Mouse (Mus musculus): Measurements from ENCODE around the gene Chst7.

Chst7 gene

DNA sequence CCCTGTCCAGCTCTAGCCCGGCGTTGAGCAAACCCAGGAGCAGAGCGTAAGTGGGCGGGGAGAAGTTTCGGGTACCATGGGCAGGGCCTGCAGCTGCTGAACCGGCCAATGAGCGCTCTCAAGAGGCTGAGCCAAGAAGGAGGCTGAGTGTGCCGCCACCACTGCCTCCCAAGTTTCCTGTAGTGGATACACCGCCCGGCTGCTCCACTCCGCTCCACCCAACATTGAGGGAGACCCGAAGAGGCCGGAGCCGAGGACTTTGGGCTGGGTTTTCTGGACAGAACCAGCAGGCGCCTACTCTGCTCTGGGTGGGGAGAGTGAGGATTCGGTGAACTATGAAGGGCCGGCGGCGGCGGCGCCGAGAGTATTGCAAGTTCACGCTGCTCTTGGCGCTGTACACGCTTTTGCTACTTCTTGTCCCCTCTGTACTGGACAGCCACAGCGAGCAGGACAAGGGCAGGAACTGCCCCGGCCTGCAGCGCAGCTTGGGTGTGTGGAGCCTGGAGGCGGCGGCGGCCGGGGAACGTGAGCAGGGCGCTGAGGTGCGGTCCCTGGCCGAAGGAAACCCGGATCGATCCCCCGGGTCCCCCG, at the start of gene Chst7:
TSS of gene Chst7 (plus strand) at position 180 of the 591 bp plus-strand sequence.
- DNase-seq (ENCODE audit: low spot score in 2 of 2), result no peak

DNA sequence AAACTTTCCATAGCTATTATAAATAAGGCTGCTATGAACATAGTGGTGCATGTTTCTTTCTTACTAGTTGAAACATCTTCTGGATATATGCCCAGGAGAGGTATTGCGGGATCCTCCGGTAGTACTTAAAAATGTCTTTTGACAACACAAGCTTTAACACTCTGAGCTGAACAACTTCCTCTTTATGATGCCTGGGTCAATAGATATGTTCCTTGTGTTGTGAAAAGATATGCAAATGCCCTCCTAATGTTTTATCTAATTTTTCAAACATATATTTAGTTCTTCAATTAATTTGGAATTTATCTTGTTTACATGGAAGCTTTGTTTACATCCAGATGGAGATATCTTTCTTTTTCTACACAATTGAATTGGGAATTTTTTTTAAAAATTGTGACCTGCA, 47.1 kb upstream of the Chst7 start:
- DNase-seq (ENCODE audit: low spot score in 2 of 2), result no peak

DNA sequence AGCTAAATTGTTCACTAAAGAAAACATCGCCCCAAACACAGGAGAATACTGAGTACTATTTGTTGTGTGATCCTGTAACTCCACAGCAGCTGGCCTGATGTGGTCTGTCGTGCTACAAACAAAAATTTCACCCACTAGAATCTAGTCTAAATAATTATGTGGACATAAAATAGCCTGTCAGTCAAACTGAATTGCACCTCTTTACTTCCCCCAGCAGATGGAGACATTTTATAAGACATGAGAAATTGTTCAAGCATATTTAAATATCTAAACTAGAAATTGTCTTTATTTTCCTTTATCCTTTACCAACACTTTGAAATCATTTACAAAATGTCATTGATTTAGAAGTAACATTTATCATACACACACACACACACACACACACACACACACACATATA, 38.4 kb upstream of the Chst7 start:
- DNase-seq (ENCODE audit: low spot score in 2 of 2), result no peak

DNA sequence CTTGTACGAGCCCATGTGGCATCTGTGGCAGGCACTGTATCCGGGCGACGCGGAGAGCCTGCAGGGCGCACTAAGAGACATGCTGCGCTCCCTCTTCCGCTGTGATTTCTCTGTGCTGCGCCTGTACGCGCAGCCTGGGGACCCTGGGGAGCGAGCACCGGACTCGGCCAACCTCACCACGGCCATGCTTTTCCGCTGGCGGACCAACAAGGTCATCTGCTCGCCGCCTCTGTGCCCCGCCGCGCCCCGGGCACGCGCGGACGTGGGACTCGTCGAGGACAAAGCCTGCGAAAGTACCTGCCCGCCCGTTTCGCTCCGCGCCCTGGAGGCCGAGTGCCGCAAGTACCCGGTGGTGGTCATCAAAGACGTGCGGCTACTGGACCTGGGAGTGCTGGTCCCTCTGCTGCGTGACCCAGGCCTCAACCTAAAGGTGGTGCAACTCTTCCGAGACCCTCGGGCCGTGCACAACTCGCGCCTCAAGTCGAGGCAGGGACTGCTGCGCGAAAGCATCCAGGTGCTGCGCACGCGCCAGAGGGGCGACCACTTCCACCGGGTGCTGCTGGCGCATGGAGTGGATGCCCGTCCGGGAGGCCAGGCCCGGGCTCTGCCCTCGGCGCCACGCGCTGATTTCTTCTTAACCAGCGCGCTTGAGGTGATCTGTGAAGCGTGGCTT, 872 bp downstream of the Chst7 start:
- no peak for DNase-seq (ENCODE audit: low spot score in 2 of 2)

DNA sequence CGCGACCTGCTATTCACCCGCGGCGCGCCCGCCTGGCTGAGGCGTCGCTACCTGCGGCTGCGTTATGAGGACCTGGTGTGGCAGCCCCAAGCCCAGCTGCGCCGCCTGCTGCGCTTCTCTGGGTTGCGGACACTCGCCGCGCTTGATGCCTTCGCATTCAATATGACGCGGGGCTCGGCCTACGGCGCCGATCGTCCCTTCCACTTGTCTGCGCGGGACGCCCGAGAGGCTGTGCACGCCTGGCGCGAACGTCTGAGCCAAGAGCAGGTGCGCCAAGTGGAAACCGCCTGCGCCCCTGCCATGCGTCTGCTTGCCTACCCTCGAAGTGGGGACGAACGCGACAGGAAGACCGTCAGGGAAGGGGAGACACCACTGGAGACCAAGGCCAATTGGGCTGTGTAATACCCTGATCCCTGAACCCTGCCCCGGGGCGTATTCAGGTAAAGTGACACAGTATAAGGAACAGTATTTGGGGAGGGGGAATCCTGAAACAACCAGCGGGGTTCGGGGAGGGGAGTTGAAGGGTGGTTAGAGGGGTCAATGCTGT, 1.5 kb downstream of the Chst7 start:
- DNase-seq (ENCODE audit: low spot score in 2 of 2), result no peak

DNA sequence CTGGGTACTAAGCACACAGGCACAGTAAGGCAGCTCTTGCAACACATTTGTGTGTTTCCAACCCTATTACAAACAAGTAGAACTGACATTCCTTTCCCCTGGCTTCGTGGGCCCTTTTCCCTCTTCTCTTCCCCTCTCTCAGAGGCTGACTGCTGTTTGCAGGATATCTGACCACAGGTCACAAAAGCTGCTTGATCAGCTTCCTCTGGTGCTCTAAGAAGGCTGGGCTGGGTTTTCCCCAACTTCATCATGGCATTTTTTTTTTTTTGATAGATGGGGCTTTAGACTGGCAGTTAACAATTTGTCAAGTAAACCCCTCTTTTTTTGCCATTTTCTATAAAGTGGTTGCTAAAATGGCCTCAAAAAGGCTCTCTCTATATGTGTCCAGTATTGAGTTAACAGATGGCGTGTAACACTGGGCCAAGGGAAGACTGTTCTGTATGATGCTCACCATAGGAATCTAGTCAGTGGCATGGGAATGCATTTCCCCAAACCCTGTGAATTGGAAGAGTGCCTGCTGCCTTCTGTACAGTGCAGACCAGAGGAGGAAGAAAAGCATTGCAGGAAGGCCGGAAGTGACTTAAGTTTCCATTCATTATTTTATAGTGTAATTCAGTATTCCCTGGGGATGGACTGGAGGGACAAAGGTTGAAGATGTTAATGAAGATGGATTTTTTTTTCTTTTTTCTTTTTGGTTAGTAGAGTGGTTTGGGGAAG, 2.6 kb downstream of the Chst7 start:
- DNase-seq (ENCODE audit: low spot score in 2 of 2), result no peak

DNA sequence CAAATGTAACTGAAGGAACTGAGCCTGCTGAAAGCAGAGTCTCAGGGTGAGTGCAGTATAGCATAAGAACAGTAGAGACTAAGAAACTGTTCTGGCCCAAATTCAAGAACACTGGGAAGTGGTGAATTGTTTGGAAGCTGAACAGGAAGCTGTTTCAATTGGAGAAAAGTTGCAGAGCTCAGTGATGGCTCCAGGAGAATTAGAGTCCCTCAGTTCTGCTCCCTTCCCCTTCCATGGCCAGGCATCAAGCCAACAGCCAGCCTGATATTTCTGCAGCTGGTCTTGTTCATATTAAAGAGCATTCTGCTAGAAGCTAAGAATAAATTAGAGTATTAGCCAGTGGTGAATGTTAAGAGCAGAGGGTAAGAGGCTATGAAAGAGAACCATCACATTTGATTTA, 7.3 kb downstream of the Chst7 start:
- DNase-seq (ENCODE audit: low spot score in 2 of 2), result no peak

DNA sequence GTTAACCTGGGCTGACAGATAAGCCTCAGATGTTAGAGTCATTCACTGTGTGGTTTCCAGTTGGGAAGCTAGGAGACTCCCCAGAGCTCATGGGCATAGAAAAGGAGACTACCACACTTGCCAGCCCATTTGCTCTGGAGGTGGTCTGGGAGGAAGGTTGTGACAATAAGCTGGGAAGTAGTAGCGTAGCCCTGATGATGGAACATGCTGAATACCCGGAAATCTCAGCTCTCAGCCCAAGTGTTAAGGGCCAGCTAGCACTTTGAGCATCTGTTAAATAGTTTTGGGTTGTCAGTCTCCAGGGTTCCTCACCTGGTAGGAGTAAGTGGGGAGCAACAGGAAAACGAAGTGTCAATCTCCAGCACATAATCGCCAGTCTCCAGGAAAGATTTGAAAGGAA, 10.8 kb downstream of the Chst7 start:
- no peak for DNase-seq (ENCODE audit: low spot score in 2 of 2)

DNA sequence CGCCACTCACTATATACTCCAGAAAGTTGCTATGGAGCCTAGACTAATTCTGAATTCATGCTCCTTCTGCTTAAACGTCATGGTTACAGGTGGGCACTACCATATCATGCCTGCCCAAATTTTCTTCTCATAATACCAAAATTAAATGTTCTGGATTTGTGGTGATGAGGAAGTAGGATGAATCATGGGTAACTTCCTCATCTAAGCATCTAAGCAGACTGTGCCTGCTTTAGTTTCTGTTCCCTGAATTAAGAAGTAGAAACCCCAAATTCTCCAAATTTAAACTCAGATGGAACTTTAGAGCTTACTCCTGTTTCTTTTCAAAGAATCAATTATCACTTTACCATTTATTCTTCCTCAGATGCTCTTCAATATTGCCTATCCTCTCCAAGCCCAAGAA, 58.4 kb downstream of the Chst7 start:
- DNase-seq (ENCODE audit: low spot score in 2 of 2), result no peak

DNA sequence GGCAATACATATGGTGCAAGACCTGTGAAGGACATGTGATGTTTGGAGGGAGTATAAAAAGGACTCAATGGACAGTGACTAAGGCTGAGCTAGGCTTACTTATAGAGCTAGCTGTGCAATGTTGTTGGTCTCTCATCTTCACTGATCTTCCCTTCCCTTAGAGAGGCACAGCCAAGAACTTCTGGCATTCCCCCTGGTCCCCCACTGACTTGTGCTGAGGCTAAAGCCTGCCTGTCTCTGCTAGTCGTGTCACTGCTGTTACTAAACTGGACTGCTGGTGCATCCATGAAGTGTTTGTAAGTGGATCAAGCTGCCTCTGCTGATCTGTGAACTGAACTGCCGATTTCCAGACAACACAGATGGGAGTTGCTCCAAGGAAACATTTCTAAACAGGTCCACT, 66.1 kb downstream of the Chst7 start:
- DNase-seq (ENCODE audit: low spot score in 2 of 2), result no peak

DNA sequence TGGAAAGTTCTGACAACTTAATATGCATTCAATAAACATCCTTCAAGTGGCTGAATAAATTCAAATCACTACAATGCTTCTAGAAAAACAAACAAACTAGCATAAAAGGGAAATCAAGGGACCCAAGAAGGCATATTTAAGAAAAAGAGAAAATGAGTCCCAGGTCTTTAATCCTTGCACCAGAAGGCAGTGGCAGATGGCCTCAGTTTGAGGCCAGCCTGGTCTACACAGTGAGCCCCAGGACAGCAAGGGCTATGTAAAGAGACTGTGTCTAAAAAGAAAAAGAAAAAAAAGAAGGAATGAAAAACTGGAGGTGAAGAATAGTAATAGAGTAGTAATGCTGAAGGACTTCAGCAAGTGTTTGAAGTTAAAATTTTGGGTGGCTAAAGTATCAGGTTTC, 69.6 kb downstream of the Chst7 start:
- no peak for DNase-seq (ENCODE audit: low spot score in 2 of 2)

DNA sequence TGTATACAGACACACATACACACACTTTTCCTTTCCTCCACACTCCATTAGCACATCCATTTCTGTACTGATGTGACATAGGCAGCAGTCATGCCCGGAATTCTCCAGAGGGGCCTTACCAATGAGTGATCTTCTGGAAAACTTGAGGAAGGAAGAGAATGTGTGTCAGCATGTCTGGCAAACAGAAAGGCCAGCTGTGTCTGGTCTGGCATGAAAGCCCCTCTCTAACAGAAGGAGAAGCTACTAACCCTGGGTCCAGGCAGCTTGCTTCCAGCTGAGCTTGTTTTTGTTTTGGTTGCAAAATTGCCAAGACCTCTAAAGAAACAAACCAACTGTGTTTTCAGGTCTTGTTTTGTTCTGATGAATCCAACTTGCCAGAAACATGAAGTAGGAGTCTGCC, 70.1 kb downstream of the Chst7 start:
- no peak for DNase-seq (ENCODE audit: low spot score in 2 of 2)

Measured in spleen, postnatal 14 days (tissue).